Mouse (Mus musculus): Measurements from ENCODE around the gene Ifna16. TPM values are rescaled to one million over a fixed set of nuclear protein-coding genes. Genes with fewer than 3 reads are reported as not detected.

The Ifna16 gene
- total and polyA plus RNA-seq, 3 experiments = not detected

- H3K4me3 ChIP-seq (replicated peaks in 1 of 3; ENCODE audit: low read depth in 2 of 3, low read length in 2 of 3, poor library complexity in 1 of 3) = peak overlapping the region; percentile 38 to 91 (median 88)
- TF ChIP-seq SIN3A (IDR thresholded peaks at IDR 0.05; ENCODE audit: low read length) = peak; percentile 55; the same call in 1 of the 2 replicates
- TF ChIP-seq UBTF (IDR thresholded peaks at IDR 0.05; ENCODE audit: low read depth, low read length) = no peak
- no peak for TF ChIP-seq NELFE (IDR thresholded peaks at IDR 0.05; ENCODE audit: low read depth, low read length)
- dilution Hi-C loops (cut with MboI; ENCODE audit: extremely low pct_ligation_motif_present, extremely low pct_unique_long_range_greater_than_20kb, low sequenced_read_pairs) = no loop called here
Measured at GRCm38 (mm10) chr4:88718715-88719114, 42.0 kb upstream of the Ifna16 start.

GRCm38 (mm10) chr4:88715059-88715458, 38.3 kb upstream of the Ifna16 start:
- no peak overlapping the region for H3K27ac ChIP-seq (ENCODE audit: insufficient read depth, low read depth)
- TF ChIP-seq TBP (conservative IDR thresholded peaks at IDR 0.05; ENCODE audit: low read depth, low read length) (no peak), MAX (IDR thresholded peaks at IDR 0.05; ENCODE audit: low read length) (no peak)
- H3K27me3 ChIP-seq (replicated peaks) = no peaks in the 10 kb centered on the region
- peaks cover 27% of the 10 kb centered on the region for H3K79me2 ChIP-seq (replicated peaks; ENCODE audit: control insufficient read depth, extremely low read depth, insufficient read depth, poor library complexity, severe bottlenecking)
- no peak overlapping the region for H3K4me2 ChIP-seq (ENCODE audit: insufficient read depth, low read depth, poor library complexity, severe bottlenecking)
- H3K4me1 ChIP-seq (ENCODE audit: control insufficient read depth in 1 of 2, insufficient read depth in 2 of 2) = peaks cover 3 to 17% of the 10 kb centered on the region in 2 experiments
- H3K4me3 ChIP-seq (replicated peaks in 1 of 3; ENCODE audit: low read depth in 2 of 3, low read length in 2 of 3, poor library complexity in 1 of 3) = no peak overlapping the region
- in situ Hi-C loops (cut with MboI; ENCODE audit: low pct_ligation_motif_present, low pct_unique_long_range_greater_than_20kb, low sequenced_read_pairs) = no loop called here
- no peak for DNase-seq (ENCODE audit: extremely low read depth)
- H3K36me3 ChIP-seq (replicated peaks in 1 of 2; ENCODE audit: control insufficient read depth in 1 of 2, insufficient read depth in 1 of 2, low read length in 1 of 2) = peaks cover 17 to 45% of the 10 kb centered on the region in 2 experiments
- peaks cover 14% of the 10 kb centered on the region for H3K9me3 ChIP-seq (replicated peaks; ENCODE audit: low read length)
- dilution Hi-C loops (cut with MboI; ENCODE audit: extremely low pct_ligation_motif_present, extremely low pct_unique_long_range_greater_than_20kb, low sequenced_read_pairs) = no loop called here
- no peak overlapping the region for H3K9ac ChIP-seq (ENCODE audit: insufficient read depth, low read depth)

More at GRCm38 (mm10) chr4:88718715-88719114, 42.0 kb upstream of the Ifna16 start:
- no peak for DNase-seq (ENCODE audit: extremely low read depth)
- Histone ChIP-seq H3K4me1 (ENCODE audit: control insufficient read depth in 1 of 2, insufficient read depth in 2 of 2) (peaks cover 3 to 28% of the 10 kb centered on the region in 2 experiments), H3K9me3 (replicated peaks; ENCODE audit: low read length) (peaks cover 2% of the 10 kb centered on the region), H3K9ac (ENCODE audit: insufficient read depth, low read depth) (peak overlapping the region; percentile 19; the same call in 1 of the 2 replicates), H3K79me2 (replicated peaks; ENCODE audit: control insufficient read depth, extremely low read depth, insufficient read depth, poor library complexity, severe bottlenecking) (peaks cover 46% of the 10 kb centered on the region), H3K36me3 (replicated peaks in 1 of 2; ENCODE audit: control insufficient read depth in 1 of 2, insufficient read depth in 1 of 2, low read length in 1 of 2) (peaks cover 16 to 45% of the 10 kb centered on the region in 2 experiments), H3K27ac (ENCODE audit: insufficient read depth, low read depth) (no peak overlapping the region), H3K27me3 (replicated peaks) (no peaks in the 10 kb centered on the region), H3K4me2 (ENCODE audit: insufficient read depth, low read depth, poor library complexity, severe bottlenecking) (peak overlapping the region; percentile 95)
- in situ Hi-C loops (cut with MboI; ENCODE audit: low pct_ligation_motif_present, low pct_unique_long_range_greater_than_20kb, low sequenced_read_pairs) = no loop called here

GRCm38 (mm10) chr4:88714281-88714680, 37.6 kb upstream of the Ifna16 start:
- no peak overlapping the region for H3K27ac ChIP-seq (ENCODE audit: insufficient read depth, low read depth)
- dilution Hi-C loops (cut with MboI; ENCODE audit: extremely low pct_ligation_motif_present, extremely low pct_unique_long_range_greater_than_20kb, low sequenced_read_pairs) = no loop called here

More at GRCm38 (mm10) chr4:88714281-88714680, 37.6 kb upstream of the Ifna16 start:
- Histone ChIP-seq H3K9ac (ENCODE audit: insufficient read depth, low read depth) (no peak overlapping the region), H3K4me1 (ENCODE audit: control insufficient read depth in 1 of 2, insufficient read depth in 2 of 2) (peaks cover 3 to 16% of the 10 kb centered on the region in 2 experiments), H3K36me3 (replicated peaks in 1 of 2; ENCODE audit: control insufficient read depth in 1 of 2, insufficient read depth in 1 of 2, low read length in 1 of 2) (peaks cover 17 to 45% of the 10 kb centered on the region in 2 experiments), H3K27me3 (replicated peaks) (no peaks in the 10 kb centered on the region), H3K79me2 (replicated peaks; ENCODE audit: control insufficient read depth, extremely low read depth, insufficient read depth, poor library complexity, severe bottlenecking) (peaks cover 25% of the 10 kb centered on the region), H3K9me3 (replicated peaks; ENCODE audit: low read length) (peaks cover 14% of the 10 kb centered on the region), H3K4me3 (replicated peaks in 1 of 3; ENCODE audit: low read depth in 2 of 3, low read length in 2 of 3, poor library complexity in 1 of 3) (no peak overlapping the region), H3K4me2 (ENCODE audit: insufficient read depth, low read depth, poor library complexity, severe bottlenecking) (no peak overlapping the region)
- in situ Hi-C loops (cut with MboI; ENCODE audit: low pct_ligation_motif_present, low pct_unique_long_range_greater_than_20kb, low sequenced_read_pairs) = no loop called here
- DNase-seq (ENCODE audit: extremely low read depth) = no peak
- TF ChIP-seq CHD2 (IDR thresholded peaks at IDR 0.05; ENCODE audit: low read length) (no peak), MEF2A (IDR thresholded peaks at IDR 0.05; ENCODE audit: borderline replicate concordance, low read depth, low read length) (no peak), POLR2A (IDR thresholded peaks at IDR 0.05; ENCODE audit: low read depth, low read length) (no peak), POLR2AphosphoS2 (IDR thresholded peaks at IDR 0.05; ENCODE audit: low read depth, low read length) (no peak), PAX5 (IDR thresholded peaks at IDR 0.05; ENCODE audit: low read length) (no peak), NELFE (IDR thresholded peaks at IDR 0.05; ENCODE audit: low read depth, low read length) (no peak), RAD21 (IDR thresholded peaks at IDR 0.05; ENCODE audit: low read depth, low read length) (no peak), KAT2A (IDR thresholded peaks at IDR 0.05; ENCODE audit: insufficient replicate concordance, low read length) (no peak)
